Mouse (Mus musculus): ENCODE results near the gene Unc13a.

Unc13a gene

GRCm38 (mm10) chr8:71686143-71686734, 14.7 kb upstream of the Unc13a start:
- no peak for DNase-seq (ENCODE audit: low spot score)

GRCm38 (mm10) chr8:71685573-71685972, 14.0 kb upstream of the Unc13a start:
- DNase-seq (ENCODE audit: low spot score): no peak

- no peak for DNase-seq (ENCODE audit: low spot score)
These were observed 13.1 kb upstream of the Unc13a start for GRCm38 (mm10) chr8:71684701-71685100.

- DNase-seq (ENCODE audit: low spot score): no peak
These were observed 11.3 kb upstream of the Unc13a start for GRCm38 (mm10) chr8:71682832-71683231.

GRCm38 (mm10) chr8:71681369-71681915, 9.9 kb upstream of the Unc13a start:
- no peak for DNase-seq (ENCODE audit: low spot score)

- DNase-seq (ENCODE audit: low spot score): no peak
These were observed 8.9 kb upstream of the Unc13a start for GRCm38 (mm10) chr8:71680471-71680870.

- DNase-seq (ENCODE audit: low spot score): no peak
These were observed 8.1 kb upstream of the Unc13a start for GRCm38 (mm10) chr8:71679550-71680168.

GRCm38 (mm10) chr8:71679116-71679515, 7.6 kb upstream of the Unc13a start:
- no peak for DNase-seq (ENCODE audit: low spot score)

- no peak for DNase-seq (ENCODE audit: low spot score)
These were observed 6.7 kb upstream of the Unc13a start for GRCm38 (mm10) chr8:71678216-71678615.

GRCm38 (mm10) chr8:71677555-71677954, 6.0 kb upstream of the Unc13a start:
- DNase-seq (ENCODE audit: low spot score): no peak

GRCm38 (mm10) chr8:71676803-71677202, 5.2 kb upstream of the Unc13a start:
- no peak for DNase-seq (ENCODE audit: low spot score)

GRCm38 (mm10) chr8:71676020-71676741, 4.6 kb upstream of the Unc13a start, which contains the start of gene Jak3:
Jak3 (plus strand) TSS chr8:71676296.
- DNase-seq (ENCODE audit: low spot score): peak; percentile 52

GRCm38 (mm10) chr8:71675456-71676019, 4.0 kb upstream of the Unc13a start:
- DNase-seq (ENCODE audit: low spot score): no peak

GRCm38 (mm10) chr8:71674071-71674470, 2.5 kb upstream of the Unc13a start:
- DNase-seq (ENCODE audit: low spot score): no peak

GRCm38 (mm10) chr8:71672168-71672735, 695 bp upstream of the Unc13a start:
- no peak for DNase-seq (ENCODE audit: low spot score)

GRCm38 (mm10) chr8:71670621-71671548, 672 bp downstream of the Unc13a start:
- no peak for DNase-seq (ENCODE audit: low spot score)

- no peak for DNase-seq (ENCODE audit: low spot score)
These were observed 1.4 kb downstream of the Unc13a start for GRCm38 (mm10) chr8:71670198-71670597.

- no peak for DNase-seq (ENCODE audit: low spot score)
These were observed 3.2 kb downstream of the Unc13a start for GRCm38 (mm10) chr8:71668220-71668975.

GRCm38 (mm10) chr8:71667256-71667655, 4.3 kb downstream of the Unc13a start:
- no peak for DNase-seq (ENCODE audit: low spot score)

GRCm38 (mm10) chr8:71666855-71667254, 4.7 kb downstream of the Unc13a start:
- DNase-seq (ENCODE audit: low spot score): no peak
